Mouse (Mus musculus) adrenal gland, postnatal 25 days (tissue): ENCODE results near the gene Col24a1. TPM values are rescaled to one million over a fixed set of nuclear protein-coding genes. Genes with fewer than 3 reads are reported as not detected.

ENCODE experiments used
- DNase-seq: peaks from one replicate; pipeline ENCODE4 v3.0.0; 2021; ENCODE audit warnings: mixed read lengths
- total RNA-seq: library from RNA; stranded (reverse); gene quantifications from 2 replicates; pipeline ENCODE4 v1.2.3, GENCODE M21; 2021

Gene Col24a1
- total RNA-seq, 1 experiment from 2014 or later = 0.15 TPM

- no peak for DNase-seq
Measured at GRCm38 (mm10) chr3:145463731-145464130, 171.5 kb downstream of the Col24a1 start.

- DNase-seq = no peak
Measured at GRCm38 (mm10) chr3:145471094-145471493, 178.8 kb downstream of the Col24a1 start.

- no peak for DNase-seq
Measured at GRCm38 (mm10) chr3:145474163-145474562, 181.9 kb downstream of the Col24a1 start.

- DNase-seq = no peak
Measured at GRCm38 (mm10) chr3:145476634-145477033, 184.4 kb downstream of the Col24a1 start.

GRCm38 (mm10) chr3:145477074-145477473 is 184.8 kb downstream of the Col24a1 start:
- no peak for DNase-seq

GRCm38 (mm10) chr3:145478446-145478845 is 186.2 kb downstream of the Col24a1 start:
- DNase-seq = no peak

GRCm38 (mm10) chr3:145490279-145490678 is 198.0 kb downstream of the Col24a1 start:
- no peak for DNase-seq

- no peak for DNase-seq
Measured at GRCm38 (mm10) chr3:145491326-145491725, 199.1 kb downstream of the Col24a1 start.

- no peak for DNase-seq
Measured at GRCm38 (mm10) chr3:145498127-145498526, 205.9 kb downstream of the Col24a1 start.

GRCm38 (mm10) chr3:145498893-145499292 is 206.6 kb downstream of the Col24a1 start:
- DNase-seq = no peak

- DNase-seq = no peak
Measured at GRCm38 (mm10) chr3:145504830-145505229, 212.6 kb downstream of the Col24a1 start.

GRCm38 (mm10) chr3:145508550-145508949 is 216.3 kb downstream of the Col24a1 start:
- no peak for DNase-seq

GRCm38 (mm10) chr3:145514197-145514596 is 221.9 kb downstream of the Col24a1 start:
- no peak for DNase-seq

- DNase-seq = no peak
Measured at GRCm38 (mm10) chr3:145521528-145522080, 229.3 kb downstream of the Col24a1 start.

- no peak for DNase-seq
Measured at GRCm38 (mm10) chr3:145522311-145522710, 230.0 kb downstream of the Col24a1 start.

GRCm38 (mm10) chr3:145525266-145525665 is 233.0 kb downstream of the Col24a1 start:
- DNase-seq = no peak

GRCm38 (mm10) chr3:145537870-145538269 is 245.6 kb downstream of the Col24a1 start:
- no peak for DNase-seq

GRCm38 (mm10) chr3:145548441-145549415 is 256.5 kb downstream of the Col24a1 start:
- no peak for DNase-seq

- DNase-seq = no peak
Measured at GRCm38 (mm10) chr3:145550216-145550615, 257.9 kb downstream of the Col24a1 start.

- no peak for DNase-seq
Measured at GRCm38 (mm10) chr3:145554388-145554787, 262.1 kb downstream of the Col24a1 start.

- no peak for DNase-seq
Measured at GRCm38 (mm10) chr3:145556206-145556605, 263.9 kb downstream of the Col24a1 start.

- DNase-seq = no peak
Measured at GRCm38 (mm10) chr3:145559675-145560074, 267.4 kb downstream of the Col24a1 start.

- DNase-seq = no peak
Measured at GRCm38 (mm10) chr3:145560117-145560516, 267.8 kb downstream of the Col24a1 start.

GRCm38 (mm10) chr3:145574468-145574867 is 282.2 kb downstream of the Col24a1 start:
- no peak for DNase-seq
